ENCODE assay signal across 11 mouse cellular contexts in the genomic region with DNA sequence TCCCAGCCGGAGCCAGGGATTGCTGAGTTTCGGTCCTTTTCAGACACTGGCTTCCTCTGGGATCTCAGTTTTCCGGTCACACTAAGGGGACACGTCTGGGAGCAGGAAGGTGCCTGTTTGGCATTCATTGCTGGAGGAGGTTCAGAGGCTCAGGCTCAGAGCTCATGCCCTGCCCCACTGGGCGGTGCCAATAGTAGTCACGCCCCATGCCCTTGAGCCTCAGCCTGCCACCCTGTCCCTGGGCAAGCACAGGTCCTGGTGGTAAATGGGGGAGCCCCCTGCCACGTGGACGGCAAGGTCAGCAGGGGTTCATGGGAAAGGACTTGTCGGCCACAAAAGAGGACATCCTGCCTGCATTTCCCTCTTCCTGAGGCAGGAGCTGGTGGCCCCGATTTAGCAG. TPM values are rescaled to one million over a fixed set of nuclear protein-coding genes. Genes with fewer than 3 reads are reported as not detected.
A peak's percentile ranks its signal among the peaks of the same experiment; 100 is the strongest.
DNase-seq lines count a peak whose midpoint lies in the region; ATAC-seq lines count a peak whose summit lies in the region.
"Had no signal": no experiment of that assay in that cellular context is flagged by ENCODE, and none has a peak within 500 bp of the region (broad histone marks: within the 10 kb centered on the region; RNA-seq: fewer than 3 reads in every experiment).

No protein-coding gene starts in this region.

- no peaks in the 10 kb centered on the region for H3K36me3 ChIP-seq in hindbrain, embryonic 11.5 days (ENCODE audit: control insufficient read depth, insufficient read depth, low read length)
- H3K36me3 ChIP-seq in hindbrain, embryonic 14.5 days (replicated peaks; ENCODE audit: control insufficient read depth, insufficient read depth), result no peaks in the 10 kb centered on the region
- H3K36me3 ChIP-seq in heart, embryonic 12.5 days, result no peaks in the 10 kb centered on the region
- H3K36me3 ChIP-seq: forebrain, embryonic 10.5 days had no signal

- no peak overlapping the region for H3K27ac ChIP-seq in hindbrain, embryonic 11.5 days (ENCODE audit: low read depth, low read length)
- no peak overlapping the region for H3K27ac ChIP-seq in hindbrain, embryonic 14.5 days
- H3K27ac ChIP-seq in heart, embryonic 12.5 days (ENCODE audit: poor library complexity, severe bottlenecking), result 0 out of 2 replicates have a peak overlapping the region, but pooled peaks have one; percentile 54
- H3K27ac ChIP-seq: forebrain, embryonic 10.5 days had no signal

- H3K27me3 ChIP-seq in hindbrain, embryonic 11.5 days (ENCODE audit: control insufficient read depth, insufficient read depth, low read length), result peaks cover 23% of the 10 kb centered on the region
- H3K27me3 ChIP-seq in hindbrain, embryonic 14.5 days (ENCODE audit: control insufficient read depth, insufficient read depth, low read length), result peaks cover 39% of the 10 kb centered on the region
- peaks cover 39% of the 10 kb centered on the region for H3K27me3 ChIP-seq in heart, embryonic 12.5 days (replicated peaks)

- H3K9ac ChIP-seq in hindbrain, embryonic 11.5 days (ENCODE audit: low read depth, low read length), result no peak overlapping the region
- no peak overlapping the region for H3K9ac ChIP-seq in hindbrain, embryonic 14.5 days
- no peak overlapping the region for H3K9ac ChIP-seq in heart, embryonic 12.5 days

- 5% methylated on average over 10 of the region's 10 CpGs for WGBS in hindbrain, embryonic 11.5 days
- 14% methylated on average over 10 of the region's 10 CpGs for WGBS in hindbrain, embryonic 14.5 days
- WGBS in heart, embryonic 12.5 days, result 7% methylated on average over 10 of the region's 10 CpGs

- DNase-seq in hindbrain, embryonic 11.5 days (ENCODE audit: low spot score), result peak; percentile 14
- DNase-seq in hindbrain, embryonic 14.5 days (ENCODE audit: low spot score), result no peak
- peak; percentile 67 for DNase-seq in kidney, postnatal 14 days
- peak; percentile 55 to 71 for DNase-seq in lung, postnatal 4 days
- DNase-seq in thymus, postnatal 0 days (ENCODE audit: low spot score), result no peak
- DNase-seq in layer of hippocampus, postnatal 10 days (ENCODE audit: low spot score in 2 of 2), result no peak
- no peak for DNase-seq in spleen, postnatal 14 days (ENCODE audit: low spot score in 2 of 2)
- DNase-seq: left cerebral cortex, postnatal 4 days had no signal

- H3K4me1 ChIP-seq in hindbrain, embryonic 11.5 days (replicated peaks; ENCODE audit: control insufficient read depth, insufficient read depth, low read length), result no peaks in the 10 kb centered on the region
- 0 out of 2 replicates have a peak, but pooled peaks cover 3% of the 10 kb centered on the region for H3K4me1 ChIP-seq in hindbrain, embryonic 14.5 days (replicated peaks; ENCODE audit: control insufficient read depth, insufficient read depth, low read length)
- H3K4me1 ChIP-seq in heart, embryonic 12.5 days (replicated peaks), result peaks cover 35% of the 10 kb centered on the region

- H3K4me2 ChIP-seq in hindbrain, embryonic 11.5 days (replicated peaks; ENCODE audit: low read depth, low read length), result no peak overlapping the region
- no peak overlapping the region for H3K4me2 ChIP-seq in hindbrain, embryonic 14.5 days (replicated peaks)
- H3K4me2 ChIP-seq in heart, embryonic 12.5 days, result peak overlapping the region; percentile 42

- ATAC-seq in hindbrain, embryonic 11.5 days (ENCODE audit: low FRiP score), result no peak
- ATAC-seq in hindbrain, embryonic 14.5 days (ENCODE audit: low FRiP score), result no peak
- ATAC-seq in heart, embryonic 12.5 days (ENCODE audit: insufficient number of reproducible peaks, low FRiP score), result peak; percentile 66

- H3K9me3 ChIP-seq in hindbrain, embryonic 11.5 days (ENCODE audit: control insufficient read depth, low read length), result no peaks in the 10 kb centered on the region
- no peaks in the 10 kb centered on the region for H3K9me3 ChIP-seq in hindbrain, embryonic 14.5 days (ENCODE audit: control insufficient read depth, low read length)
- no peaks in the 10 kb centered on the region for H3K9me3 ChIP-seq in heart, embryonic 12.5 days (replicated peaks)
- H3K9me3 ChIP-seq: forebrain, embryonic 10.5 days had no signal

- no peak overlapping the region for H3K4me3 ChIP-seq in hindbrain, embryonic 11.5 days (ENCODE audit: low read depth, low read length)
- H3K4me3 ChIP-seq in hindbrain, embryonic 14.5 days (replicated peaks; ENCODE audit: low read length), result no peak overlapping the region
- no peak overlapping the region for H3K4me3 ChIP-seq in heart, embryonic 12.5 days
- H3K4me3 ChIP-seq: forebrain, embryonic 10.5 days had no signal

RNA-seq across cellular contexts. Expression of a gene that starts 4.3 kb away (rescaled TPM):
- 3.0 and 3.1 TPM in 2 replicates for polyA plus RNA-seq in hindbrain, embryonic 11.5 days (2014; fragmentation: Nextera tagmentation; extraction: Ambion mirVana)
- 2.2 and 2.8 TPM in 2 replicates for polyA plus RNA-seq in hindbrain, embryonic 14.5 days (2014; fragmentation: Nextera tagmentation; extraction: Ambion mirVana)
- 8.3 and 8.6 TPM in 2 replicates for polyA plus RNA-seq in heart, embryonic 12.5 days (2016; fragmentation: Nextera tagmentation; extraction: Ambion mirVana)
- 0.31 and 0.35 TPM in 2 replicates for polyA plus RNA-seq in thymus, postnatal 0 days (2015; fragmentation: Nextera tagmentation; extraction: Ambion mirVana)
- total RNA-seq in layer of hippocampus, postnatal 10 days (2021), result 1 to 10 TPM; 3.9 to 4.4 TPM

RNA-seq across cellular contexts. Expression of a gene that starts 50.1 kb away (rescaled TPM):
- polyA plus RNA-seq in hindbrain, embryonic 11.5 days (2014; fragmentation: Nextera tagmentation; extraction: Ambion mirVana), result not detected in 2 replicates
- polyA plus RNA-seq in hindbrain, embryonic 14.5 days (2014; fragmentation: Nextera tagmentation; extraction: Ambion mirVana), result not detected in 2 replicates
- 0.40 TPM in 1 of 2 replicates, not detected in the other for polyA plus RNA-seq in heart, embryonic 12.5 days (2016; fragmentation: Nextera tagmentation; extraction: Ambion mirVana)
- 2.5 and 5.7 TPM in 2 replicates for polyA plus RNA-seq in thymus, postnatal 0 days (2015; fragmentation: Nextera tagmentation; extraction: Ambion mirVana)
- total RNA-seq in layer of hippocampus, postnatal 10 days (2021), result under 1 TPM in 1 of 2 experiments, not detected in 1; 0.78 TPM
- total RNA-seq: left cerebral cortex, postnatal 4 days had no signal
- polyA plus RNA-seq: C2C12; forebrain, embryonic 10.5 days had no signal

RNA-seq across cellular contexts. Expression of a gene that starts 56.7 kb away (rescaled TPM):
- polyA plus RNA-seq in hindbrain, embryonic 11.5 days (2014; fragmentation: Nextera tagmentation; extraction: Ambion mirVana), result not detected in 2 replicates
- polyA plus RNA-seq in hindbrain, embryonic 14.5 days (2014; fragmentation: Nextera tagmentation; extraction: Ambion mirVana), result not detected in 2 replicates
- not detected in 2 replicates for polyA plus RNA-seq in heart, embryonic 12.5 days (2016; fragmentation: Nextera tagmentation; extraction: Ambion mirVana)
- polyA plus RNA-seq in thymus, postnatal 0 days (2015; fragmentation: Nextera tagmentation; extraction: Ambion mirVana), result not detected in 2 replicates
- not detected for total RNA-seq in layer of hippocampus, postnatal 10 days (2021)
- total RNA-seq: left cerebral cortex, postnatal 4 days had no signal
- polyA plus RNA-seq: C2C12; forebrain, embryonic 10.5 days had no signal

Comparison
In these comparisons a context has a peak if more than half of its experiments do, and no peak if none do; other contexts are left out.
1. DNase-seq: peak in hindbrain, embryonic 11.5 days (single experiment), kidney, postnatal 14 days (single experiment) and lung, postnatal 4 days (2 of 2); none in hindbrain, embryonic 14.5 days (single experiment), thymus, postnatal 0 days (single experiment), layer of hippocampus, postnatal 10 days (0 of 2) and spleen, postnatal 14 days (0 of 2).